24 mouse cellular contexts compared by ENCODE assay signal in the genomic region with DNA sequence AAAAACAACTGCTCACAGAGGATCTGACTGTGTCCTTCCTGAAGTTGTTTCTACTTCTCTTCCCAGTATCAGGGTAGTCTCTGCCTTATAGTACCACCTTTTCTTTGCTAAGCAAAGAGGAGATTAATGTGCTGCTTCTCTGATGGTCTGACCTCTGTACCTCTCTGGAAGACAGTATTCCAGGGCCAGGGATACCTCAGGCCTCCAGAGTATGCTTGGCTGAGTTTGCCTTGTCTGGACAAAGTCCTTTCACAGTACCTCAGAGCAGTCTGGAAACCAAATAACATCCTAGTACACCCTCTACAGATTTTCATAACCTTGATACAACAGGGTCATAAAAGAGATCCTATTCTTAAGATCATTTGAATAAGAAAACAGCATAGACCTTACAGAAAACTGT.
DNase-seq lines count a peak whose midpoint lies in the region; ATAC-seq and TF ChIP-seq lines count a peak whose summit lies in the region.
"Had no signal": no experiment of that assay in that cellular context is flagged by ENCODE, and none has a peak within 500 bp of the region (broad histone marks: within the 10 kb centered on the region; RNA-seq: fewer than 3 reads in every experiment).

No protein-coding gene starts in this region.

- H3K79me2 ChIP-seq in liver, adult 2 months (ENCODE audit: control insufficient read depth, insufficient read depth, low read length), result no peaks in the 10 kb centered on the region; the same call in 1 of the 2 replicates

- TF ChIP-seq POLR2A in liver, adult 2 months (IDR thresholded peaks at IDR 0.05; ENCODE audit: extremely low read depth, insufficient read depth, low read length), result no peak

- no peak overlapping the region for H3K4me3 ChIP-seq in heart, postnatal 0 days (ENCODE audit: low read depth, low read length)
- H3K4me3 ChIP-seq in liver, adult 2 months (ENCODE audit: insufficient read depth, low read depth, low read length), result no peak overlapping the region
- H3K4me3 ChIP-seq in layer of hippocampus, adult 2 months, result no peak overlapping the region
- H3K4me3 ChIP-seq: embryonic facial prominence, embryonic 15.5 days; erythroblast, embryonic 14.5 days; forebrain, embryonic 10.5 days; forebrain, embryonic 15.5 days; heart, embryonic 15.5 days; hindbrain, embryonic 10.5 days had no signal

- H3K4me2 ChIP-seq in heart, postnatal 0 days (ENCODE audit: low read depth, low read length), result no peak overlapping the region
- H3K4me2 ChIP-seq: embryonic facial prominence, embryonic 15.5 days; forebrain, embryonic 15.5 days; heart, embryonic 11.5 days; heart, embryonic 15.5 days; hindbrain, embryonic 14.5 days had no signal

- no peak for TF ChIP-seq CTCF in heart, postnatal 0 days (IDR thresholded peaks at IDR 0.05; ENCODE audit: low read depth)
- TF ChIP-seq CTCF in liver, adult 2 months (IDR thresholded peaks at IDR 0.05; ENCODE audit: low read depth, low read length), result no peak
- no peak for TF ChIP-seq CTCF in layer of hippocampus, adult 2 months (conservative IDR thresholded peaks at IDR 0.05)

- no peaks in the 10 kb centered on the region for H3K9me3 ChIP-seq in heart, postnatal 0 days (replicated peaks; ENCODE audit: control insufficient read depth, low read length)
- H3K9me3 ChIP-seq: embryonic facial prominence, embryonic 15.5 days; forebrain, embryonic 10.5 days; forebrain, embryonic 15.5 days; G1E; heart, embryonic 15.5 days; hindbrain, embryonic 10.5 days had no signal

- H3K27ac ChIP-seq in heart, postnatal 0 days (ENCODE audit: low read depth), result 0 out of 2 replicates have a peak overlapping the region, but pooled peaks have one; percentile 38
- H3K27ac ChIP-seq in liver, adult 2 months (replicated peaks; ENCODE audit: insufficient read depth, low read depth, low read length), result no peak overlapping the region
- H3K27ac ChIP-seq in layer of hippocampus, adult 2 months, result no peak overlapping the region
- H3K27ac ChIP-seq: embryonic facial prominence, embryonic 15.5 days; forebrain, embryonic 10.5 days; forebrain, embryonic 15.5 days; heart, embryonic 15.5 days; hindbrain, embryonic 10.5 days; hindbrain, embryonic 14.5 days had no signal

- no peaks in the 10 kb centered on the region for H3K27me3 ChIP-seq in heart, postnatal 0 days (ENCODE audit: control insufficient read depth, insufficient read depth, low read length)
- no peaks in the 10 kb centered on the region for H3K27me3 ChIP-seq in liver, adult 2 months (ENCODE audit: control insufficient read depth, insufficient read depth, low read length)
- H3K27me3 ChIP-seq: embryonic facial prominence, embryonic 15.5 days; forebrain, embryonic 15.5 days; heart, embryonic 15.5 days had no signal

- DNase-seq in heart, postnatal 0 days (ENCODE audit: low spot score), result no peak
- DNase-seq in heart, adult 9 months (ENCODE audit: low spot score in 2 of 2), result no peak
- peak; percentile 51 for DNase-seq in liver, adult 2 months (ENCODE audit: extremely low read depth, low read depth, low spot score)
- no peak for DNase-seq in liver
- peak; percentile 42 to 62 for DNase-seq in kidney, postnatal 25 days
- DNase-seq in layer of hippocampus, adult 2 months (ENCODE audit: low spot score in 2 of 2), result no peak
- no peak for DNase-seq in spleen, adult 18-20 months
- DNase-seq: adrenal gland, adult 8-10 months; adrenal gland, postnatal 36 days; B cell, adult 2 months; cerebellum, adult 2 months; cerebellum, postnatal 10 days; gastrocnemius, postnatal 10 days; heart, adult 18-20 months had no signal

- H3K9ac ChIP-seq in heart, postnatal 0 days (replicated peaks; ENCODE audit: low read depth, low read length), result no peak overlapping the region
- no peak overlapping the region for H3K9ac ChIP-seq in liver, adult 2 months (ENCODE audit: low read depth, low read length)
- H3K9ac ChIP-seq: embryonic facial prominence, embryonic 15.5 days; forebrain, embryonic 15.5 days; heart, embryonic 15.5 days; hindbrain, embryonic 14.5 days had no signal

- H3K36me3 ChIP-seq in heart, postnatal 0 days (replicated peaks; ENCODE audit: control insufficient read depth, insufficient read depth, low read length), result peaks cover 19% of the 10 kb centered on the region
- H3K36me3 ChIP-seq in liver, adult 2 months (ENCODE audit: control insufficient read depth, insufficient read depth, low read length), result peaks cover 4% of the 10 kb centered on the region
- H3K36me3 ChIP-seq: G1E had no signal

- H3K4me1 ChIP-seq in heart, postnatal 0 days (ENCODE audit: control insufficient read depth, insufficient read depth), result no peaks in the 10 kb centered on the region; the same call in 1 of the 2 replicates
- H3K4me1 ChIP-seq in liver, adult 2 months (ENCODE audit: control insufficient read depth, insufficient read depth, low read length), result no peaks in the 10 kb centered on the region
- H3K4me1 ChIP-seq: embryonic facial prominence, embryonic 15.5 days; forebrain, embryonic 10.5 days; heart, embryonic 15.5 days; hindbrain, embryonic 10.5 days had no signal

- ATAC-seq in heart, postnatal 0 days (ENCODE audit: insufficient read depth, low read depth), result no peak
- ATAC-seq: CD4-positive, CD25-positive, alpha-beta regulatory T cell, adult 4 months; forebrain, embryonic 15.5 days had no signal

- TF ChIP-seq EP300 in heart, postnatal 0 days (IDR thresholded peaks at IDR 0.05; ENCODE audit: low read depth), result no peak

Comparison
In these comparisons a context has a peak if more than half of its experiments do, and no peak if none do; other contexts are left out.
1. DNase-seq: peak in liver, adult 2 months (single experiment) and kidney, postnatal 25 days (2 of 2); none in heart, postnatal 0 days (single experiment), heart, adult 9 months (0 of 2), liver (single experiment), layer of hippocampus, adult 2 months (0 of 2) and spleen, adult 18-20 months (0 of 2).